Mouse (Mus musculus) CH12.LX (cell line): ENCODE results near the gene Kdm2b. TPM values are rescaled to one million over a fixed set of nuclear protein-coding genes. Genes with fewer than 3 reads are reported as not detected.

Source experiments
- DNase-seq: peaks from one replicate; pipeline ENCODE4 v3.0.0-alpha.2; 2013; ENCODE audit errors: extremely low read depth
- H3K27ac ChIP-seq: 2 replicates; pipeline ENCODE4 v1.5.1; 2012; ENCODE audit warnings: low read depth, mild to moderate bottlenecking, control low read depth, moderate library complexity; ENCODE audit not compliant: insufficient read depth
- H3K27me3 ChIP-seq: replicated peaks from 2 replicates; pipeline ENCODE3; 2012; ENCODE audit warnings: inconsistent platforms
- H3K36me3 ChIP-seq, 2 experiments: replicated peaks in 1 of 2; 2 replicates each; pipeline versions ENCODE3 to v1.6.1; 2012; ENCODE audit warnings: inconsistent platforms in 1 of 2, low read length in 1 of 2, mild to moderate bottlenecking in 1 of 2, mixed read lengths in 1 of 2, moderate library complexity in 1 of 2; ENCODE audit not compliant: control insufficient read depth in 1 of 2, insufficient read depth in 1 of 2
- H3K4me1 ChIP-seq, 2 experiments: 2 replicates each; pipeline ENCODE4 v1.6.1; 2012; ENCODE audit warnings: inconsistent platforms in 1 of 2, moderate library complexity in 1 of 2; ENCODE audit not compliant: insufficient read depth in 2 of 2, control insufficient read depth in 1 of 2
- H3K4me2 ChIP-seq: 2 replicates; pipeline ENCODE4 v1.6.1; 2012; ENCODE audit warnings: low read depth, mild to moderate bottlenecking, control low read depth; ENCODE audit not compliant: poor library complexity, insufficient read depth, severe bottlenecking
- H3K4me3 ChIP-seq, 3 experiments: fragments of 150-350 bp in 1 of 3; sonication (generic) in 1 of 3; replicated peaks in 1 of 3; 2 replicates each; pipeline versions ENCODE3 to v1.5.1; 2011 to 2012; ENCODE audit warnings: low read depth in 2 of 3, low read length in 2 of 3, mild to moderate bottlenecking in 2 of 3, moderate library complexity in 2 of 3, control low read depth in 1 of 3, improper control_type of control experiment in 1 of 3, inconsistent platforms in 1 of 3, mixed read lengths in 1 of 3; ENCODE audit not compliant: poor library complexity in 1 of 3
- H3K79me2 ChIP-seq: replicated peaks from 2 replicates; pipeline ENCODE4 v1.6.1; 2012; ENCODE audit warnings: mild to moderate bottlenecking, moderate library complexity; ENCODE audit not compliant: control insufficient read depth, poor library complexity, insufficient read depth, severe bottlenecking; ENCODE audit errors: extremely low read depth
- H3K9ac ChIP-seq: 2 replicates; pipeline ENCODE4 v1.6.1; 2012; ENCODE audit warnings: low read depth, mild to moderate bottlenecking, control low read depth, moderate library complexity; ENCODE audit not compliant: insufficient read depth
- H3K9me3 ChIP-seq: replicated peaks from 2 replicates; pipeline ENCODE3; 2012; ENCODE audit warnings: low read length, inconsistent platforms, mixed read lengths
- BHLHE40 ChIP-seq: IDR thresholded peaks from 2 replicates; pipeline ENCODE4 v1.6.1; 2011; ENCODE audit warnings: mild to moderate bottlenecking, low read depth, low read length, improper control_type of control experiment
- CHD1 ChIP-seq: IDR thresholded peaks from 2 replicates; pipeline ENCODE4 v1.6.1; 2012; ENCODE audit warnings: low read depth, low read length, improper control_type of control experiment, inconsistent platforms
- CHD2 ChIP-seq: IDR thresholded peaks from 2 replicates; pipeline ENCODE4 v1.6.1; 2011; ENCODE audit warnings: low read length, improper control_type of control experiment
- E2F4 ChIP-seq: IDR thresholded peaks from 2 replicates; pipeline ENCODE4 v1.6.1; 2011; ENCODE audit warnings: low read depth, low read length, improper control_type of control experiment; ENCODE audit not compliant: insufficient replicate concordance
- ELF1 ChIP-seq: IDR thresholded peaks from 2 replicates; pipeline ENCODE4 v1.6.1; 2014; ENCODE audit warnings: low read depth, mild to moderate bottlenecking, inconsistent platforms, low read length, improper control_type of control experiment
- EP300 ChIP-seq: IDR thresholded peaks from 2 replicates; pipeline ENCODE4 v1.6.1; 2011; ENCODE audit warnings: low read length, improper control_type of control experiment
- ETS1 ChIP-seq: conservative IDR thresholded peaks from 2 replicates; pipeline ENCODE4 v1.6.1; 2012; ENCODE audit warnings: low read depth, mild to moderate bottlenecking, inconsistent platforms, low read length, improper control_type of control experiment, moderate library complexity
- GABPA ChIP-seq: IDR thresholded peaks from 2 replicates; pipeline ENCODE4 v1.6.1; 2012; ENCODE audit warnings: low read depth, low read length, improper control_type of control experiment, inconsistent platforms; ENCODE audit not compliant: insufficient replicate concordance
- HCFC1 ChIP-seq: IDR thresholded peaks from 2 replicates; pipeline ENCODE4 v1.6.1; 2012; ENCODE audit warnings: low read depth, mild to moderate bottlenecking, inconsistent platforms, low read length, improper control_type of control experiment
- IRF4 ChIP-seq: IDR thresholded peaks from 2 replicates; pipeline ENCODE4 v1.6.1; 2014; ENCODE audit warnings: low read depth, mild to moderate bottlenecking, inconsistent platforms, low read length, improper control_type of control experiment
- JUND ChIP-seq: conservative IDR thresholded peaks from 2 replicates; pipeline ENCODE4 v1.6.1; 2011; ENCODE audit warnings: low read depth, low read length, improper control_type of control experiment
- KAT2A ChIP-seq: IDR thresholded peaks from 2 replicates; pipeline ENCODE4 v1.6.1; 2012; ENCODE audit warnings: low read length, improper control_type of control experiment, inconsistent platforms; ENCODE audit not compliant: insufficient replicate concordance
- MAZ ChIP-seq: IDR thresholded peaks from 2 replicates; pipeline ENCODE4 v1.6.1; 2012; ENCODE audit warnings: low read depth, mild to moderate bottlenecking, inconsistent platforms, low read length, improper control_type of control experiment, moderate library complexity
- MXI1 ChIP-seq: IDR thresholded peaks from 2 replicates; pipeline ENCODE4 v1.6.1; 2011; ENCODE audit warnings: mild to moderate bottlenecking, low read depth, low read length, improper control_type of control experiment
- MYC ChIP-seq: IDR thresholded peaks from 2 replicates; pipeline ENCODE4 v1.6.1; 2011; ENCODE audit warnings: low read depth, mild to moderate bottlenecking, improper control_type of control experiment, low read length
- NELFE ChIP-seq: IDR thresholded peaks from 2 replicates; pipeline ENCODE4 v1.6.1; 2011; ENCODE audit warnings: low read depth, low read length, improper control_type of control experiment
- PAX5 ChIP-seq: IDR thresholded peaks from 2 replicates; pipeline ENCODE4 v1.6.1; 2012; ENCODE audit warnings: low read length, inconsistent platforms, mixed read lengths
- POLR2A ChIP-seq: IDR thresholded peaks from 2 replicates; pipeline ENCODE4 v1.6.1; 2011; ENCODE audit warnings: low read depth, mild to moderate bottlenecking, improper control_type of control experiment, low read length
- POLR2AphosphoS2 ChIP-seq: IDR thresholded peaks from 2 replicates; pipeline ENCODE4 v1.6.1; 2011; ENCODE audit warnings: low read depth, low read length, improper control_type of control experiment
- RAD21 ChIP-seq: IDR thresholded peaks from 2 replicates; pipeline ENCODE4 v1.6.1; 2011; ENCODE audit warnings: low read depth, mild to moderate bottlenecking, low read length, improper control_type of control experiment, moderate library complexity
- SIN3A ChIP-seq: IDR thresholded peaks from 2 replicates; pipeline ENCODE4 v1.6.1; 2012; ENCODE audit warnings: low read length, improper control_type of control experiment, inconsistent platforms
- TBP ChIP-seq: conservative IDR thresholded peaks from 2 replicates; pipeline ENCODE4 v1.6.1; 2011; ENCODE audit warnings: low read depth, low read length, improper control_type of control experiment
- TCF12 ChIP-seq: IDR thresholded peaks from 2 replicates; pipeline ENCODE4 v1.6.1; 2014; ENCODE audit warnings: low read depth, mild to moderate bottlenecking, inconsistent platforms, low read length, improper control_type of control experiment
- UBTF ChIP-seq: IDR thresholded peaks from 2 replicates; pipeline ENCODE4 v1.6.1; 2012; ENCODE audit warnings: low read depth, mild to moderate bottlenecking, inconsistent platforms, low read length, improper control_type of control experiment, moderate library complexity
- USF1 ChIP-seq: IDR thresholded peaks from 2 replicates; pipeline ENCODE4 v1.6.1; 2014; ENCODE audit warnings: low read depth, mild to moderate bottlenecking, inconsistent platforms, low read length, improper control_type of control experiment
- USF2 ChIP-seq: conservative IDR thresholded peaks from 2 replicates; pipeline ENCODE4 v1.6.1; 2011; ENCODE audit warnings: low read depth, low read length, improper control_type of control experiment
- ZC3H11A ChIP-seq: IDR thresholded peaks from 2 replicates; pipeline ENCODE4 v1.6.1; 2012; ENCODE audit warnings: low read depth, mild to moderate bottlenecking, inconsistent platforms, low read length, improper control_type of control experiment
- ZKSCAN1 ChIP-seq: IDR thresholded peaks from 2 replicates; pipeline ENCODE4 v1.6.1; 2012; ENCODE audit warnings: low read depth, inconsistent platforms, low read length, improper control_type of control experiment, borderline replicate concordance
- ZMIZ1 ChIP-seq: IDR thresholded peaks from 2 replicates; pipeline ENCODE4 v1.6.1; 2012; ENCODE audit warnings: low read depth, mild to moderate bottlenecking, inconsistent platforms, low read length, improper control_type of control experiment
- dilution Hi-C: fragments of 300-500 bp; cut with MboI; formaldehyde crosslinking; loops from 2 replicates; pipeline ENCODE4 v1.14.3; 2020; ENCODE audit warnings: low sequenced_read_pairs; ENCODE audit not compliant: extremely low pct_unique_long_range_greater_than_20kb, extremely low pct_ligation_motif_present
- in situ Hi-C: fragments of 300-500 bp; cut with MboI; formaldehyde crosslinking; loops from 3 replicates; pipeline ENCODE4 v1.14.3; 2019; ENCODE audit warnings: low sequenced_read_pairs, low pct_ligation_motif_present, low pct_unique_long_range_greater_than_20kb, mixed read lengths
- polyA plus RNA-seq: library from polyadenylated mRNA; unstranded; fragments of >175 nt; gene quantifications from 2 replicates; pipeline ENCODE4 v1.2.1, GENCODE M21; 2012; ENCODE audit warnings: low read depth; ENCODE audit not compliant: insufficient read length
- total RNA-seq, 2 experiments: library from RNA; depleted of rRNA; stranded (reverse); fragments of 300-350 nt in 1 of 2; fragments of >200 nt in 1 of 2; gene quantifications; 2 replicates each; pipeline ENCODE4 v1.2.3; 2012 to 2014

The Kdm2b gene
- total and polyA plus RNA-seq, 3 experiments, result 69.3 to 138 (median 80.1) TPM

DNA sequence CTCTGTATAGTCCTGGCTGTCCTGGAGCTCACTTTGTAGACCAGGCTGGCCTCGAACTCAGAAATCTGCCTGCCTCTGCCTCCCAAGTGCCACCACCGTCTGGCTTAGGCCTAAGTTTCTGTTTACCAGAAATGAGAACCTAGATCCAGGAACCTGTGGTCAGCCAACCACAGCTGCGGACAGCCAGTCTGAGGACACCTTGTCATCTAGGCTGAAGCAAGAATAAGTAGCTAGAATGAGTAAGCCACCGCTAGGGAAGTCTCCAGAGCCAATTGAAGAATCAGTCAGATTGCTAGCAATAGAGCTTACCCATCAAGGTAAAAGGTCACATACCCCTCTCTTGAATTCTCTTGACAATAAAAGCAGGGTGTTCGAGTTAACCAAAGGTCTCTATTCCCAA is 145.8 kb downstream of the Kdm2b start:
- H3K36me3 ChIP-seq, result no peaks in the 10 kb centered on the region
- TF ChIP-seq TBP (no peak), RAD21 (no peak), IRF4 (no peak), ZKSCAN1 (no peak), ZC3H11A (no peak), MYC (no peak), MXI1 (no peak), TCF12 (no peak), JUND (no peak), CHD1 (no peak), PAX5 (no peak), E2F4 (no peak), NELFE (no peak), EP300 (no peak), UBTF (no peak), USF2 (no peak), GABPA (no peak), CHD2 (no peak)
- no peak overlapping the region for H3K9ac ChIP-seq
- H3K4me3 ChIP-seq, result no peak overlapping the region
- H3K27ac ChIP-seq, result no peak overlapping the region
- H3K79me2 ChIP-seq, result no peaks in the 10 kb centered on the region
- H3K9me3 ChIP-seq, result no peaks in the 10 kb centered on the region
- in situ Hi-C loops (no loop called here), dilution Hi-C loops (no loop called here)
- H3K27me3 ChIP-seq, result no peaks in the 10 kb centered on the region
- H3K4me1 ChIP-seq, result peaks cover 0 to 4% of the 10 kb centered on the region in 2 experiments; a peak in 2 of 4 replicates
- H3K4me2 ChIP-seq, result no peak overlapping the region
- DNase-seq, result no peak

DNA sequence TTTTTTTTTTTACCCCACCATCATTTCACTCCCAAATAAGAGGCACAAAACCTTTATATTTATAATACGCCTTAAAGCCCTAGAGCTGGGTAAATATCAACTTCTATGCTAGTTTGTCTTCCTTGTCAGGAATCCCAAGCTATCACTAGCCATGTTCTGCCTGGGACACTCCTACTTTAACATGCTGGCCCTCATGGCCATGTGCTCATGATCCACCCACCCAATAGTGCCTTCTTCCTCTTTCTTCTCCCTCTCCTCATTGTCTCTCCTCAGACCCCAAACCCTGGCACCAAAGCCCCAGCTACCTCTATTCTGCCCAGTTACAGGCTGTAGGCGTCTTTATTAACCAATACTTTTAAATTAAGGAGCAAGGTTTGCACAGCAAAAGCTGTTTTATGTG is 148.5 kb downstream of the Kdm2b start:
- Histone ChIP-seq H3K9me3 (no peaks in the 10 kb centered on the region), H3K36me3 (no peaks in the 10 kb centered on the region), H3K79me2 (no peaks in the 10 kb centered on the region), H3K4me2 (no peak overlapping the region), H3K27ac (no peak overlapping the region), H3K27me3 (no peaks in the 10 kb centered on the region), H3K9ac (no peak overlapping the region), H3K4me3 (no peak overlapping the region), H3K4me1 (no peaks in the 10 kb centered on the region)
- TF ChIP-seq ETS1 (no peak), USF2 (no peak), POLR2AphosphoS2 (no peak), MAZ (no peak), IRF4 (no peak), TBP (no peak), GABPA (no peak), TCF12 (no peak), RAD21 (no peak), USF1 (no peak), SIN3A (no peak), KAT2A (no peak), ELF1 (no peak), ZMIZ1 (no peak), E2F4 (no peak), POLR2A (no peak), BHLHE40 (no peak), HCFC1 (no peak), MYC (no peak)
- in situ Hi-C loops (no loop called here), dilution Hi-C loops (no loop called here)
- DNase-seq, result no peak
